Mouse (Mus musculus) layer of hippocampus, adult 2 months (tissue): Measurements from ENCODE around the gene D430019H16Rik. TPM values are rescaled to one million over a fixed set of nuclear protein-coding genes. Genes with fewer than 3 reads are reported as not detected.

Experiments used
- DNase-seq, 2 experiments: peaks; one replicate each; pipeline ENCODE4 v3.0.0; 2022; ENCODE audit warnings: low spot score in 2 of 2
- H3K27ac ChIP-seq: fragments of 200-600 bp; 2 replicates; pipeline ENCODE4 v1.8.1; 2022
- H3K4me3 ChIP-seq: fragments of 200-600 bp; 2 replicates; pipeline ENCODE4 v1.8.1; 2022; ENCODE audit warnings: mild to moderate bottlenecking
- CTCF ChIP-seq: fragments of 200-600 bp; conservative IDR thresholded peaks from 2 replicates; pipeline ENCODE4 v1.8.1; 2022; ENCODE audit warnings: antibody characterized with exemption, mild to moderate bottlenecking, moderate library complexity
- total RNA-seq, 2 experiments: library from RNA; stranded (reverse); gene quantifications; 2 replicates each; pipeline ENCODE4 v1.2.3; 2021

D430019H16Rik gene
- total RNA-seq, 2 experiments from 2014 or later, result 115 to 116 TPM

DNA sequence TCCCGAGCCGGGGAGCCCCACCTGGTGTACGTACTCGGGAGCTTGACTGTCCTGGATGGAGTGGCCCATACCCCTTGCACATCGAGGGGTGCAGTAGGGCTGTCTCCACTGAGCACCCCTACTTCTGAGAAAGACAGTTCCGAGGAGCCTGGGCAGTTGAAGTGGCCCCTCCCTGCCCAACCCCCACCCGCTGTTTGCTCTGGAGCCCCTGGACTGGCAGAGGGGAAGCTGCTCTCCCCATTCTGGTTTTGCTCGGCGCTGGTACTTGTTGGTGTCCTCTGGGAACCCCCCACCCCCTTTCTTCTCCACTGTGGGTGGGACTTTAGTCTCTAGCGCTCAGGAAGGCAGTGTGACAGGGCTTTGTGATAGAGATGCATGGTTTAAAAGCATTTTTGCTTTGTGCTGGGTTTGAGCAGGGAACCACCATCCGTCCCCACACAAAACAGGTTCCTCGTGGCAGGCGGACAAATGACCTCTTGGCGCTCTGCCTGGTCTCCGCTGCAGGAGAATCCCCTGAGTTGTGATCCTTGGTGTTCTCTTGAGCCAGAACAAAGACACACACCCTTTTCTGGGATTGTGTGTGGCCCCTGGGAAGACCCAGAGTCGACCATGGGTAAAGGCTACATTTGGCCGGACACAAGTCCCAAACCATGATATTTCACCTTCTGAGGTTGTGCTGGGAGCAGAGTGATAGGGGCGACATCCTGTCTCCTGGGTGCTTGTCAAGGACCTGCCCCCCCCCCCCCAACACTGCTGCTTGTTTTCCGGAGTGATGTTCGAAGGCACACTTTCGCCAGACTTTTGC, 804 bp downstream of the D430019H16Rik start:
- Histone ChIP-seq H3K27ac (peak overlapping the region; percentile 94), H3K4me3 (peak overlapping the region; percentile 79)
- no peak for DNase-seq
- no peak for TF ChIP-seq CTCF

DNA sequence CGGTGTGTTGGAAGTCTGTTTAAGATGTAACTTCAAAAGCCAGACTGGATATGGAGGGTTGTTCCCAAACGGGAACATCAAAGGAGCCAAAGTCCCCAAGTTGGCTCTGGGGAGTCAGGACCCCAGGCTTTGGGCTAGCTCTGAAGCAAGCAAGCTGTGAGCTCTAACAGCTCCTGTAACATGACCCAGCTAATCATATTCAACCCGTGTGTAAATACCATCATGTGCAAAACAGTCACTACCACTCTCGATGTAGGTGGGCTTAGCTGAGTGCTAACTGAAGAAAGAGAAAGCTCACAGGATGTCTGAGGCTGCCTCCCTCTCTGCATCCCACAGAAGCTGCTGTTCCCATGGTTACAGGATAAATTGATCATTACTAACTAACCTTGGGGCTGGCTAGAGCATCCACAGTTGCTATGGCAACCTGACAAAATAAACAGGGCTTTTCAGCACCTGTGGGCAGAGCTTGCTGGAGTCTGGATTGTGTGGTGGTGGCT, 1.5 kb downstream of the D430019H16Rik start:
- DNase-seq, result peak; percentile 47 to 83
- H3K27ac ChIP-seq, result peak overlapping the region; percentile 94
- H3K4me3 ChIP-seq, result peak overlapping the region; percentile 79
- TF ChIP-seq CTCF, result no peak

DNA sequence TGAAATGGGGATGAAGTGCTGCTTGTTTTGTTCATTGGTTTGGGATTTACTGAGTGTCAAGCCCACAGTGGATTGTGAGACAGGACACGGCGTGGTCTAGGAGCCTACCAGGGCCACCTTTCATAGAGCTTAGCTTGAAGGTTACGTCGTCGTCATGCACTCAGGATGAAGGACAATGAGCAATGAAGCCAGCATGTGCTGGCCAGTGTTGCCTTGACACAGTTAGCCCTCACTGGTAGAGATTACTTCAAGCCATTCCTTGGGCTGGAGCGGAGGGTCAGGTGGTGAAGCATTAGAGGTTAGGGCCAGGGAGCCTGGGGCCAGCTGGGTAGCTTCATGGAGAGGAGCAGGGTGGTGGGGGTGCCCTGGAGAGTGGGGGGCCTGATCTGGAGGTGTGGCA, 5.1 kb downstream of the D430019H16Rik start:
- no peak for DNase-seq

DNA sequence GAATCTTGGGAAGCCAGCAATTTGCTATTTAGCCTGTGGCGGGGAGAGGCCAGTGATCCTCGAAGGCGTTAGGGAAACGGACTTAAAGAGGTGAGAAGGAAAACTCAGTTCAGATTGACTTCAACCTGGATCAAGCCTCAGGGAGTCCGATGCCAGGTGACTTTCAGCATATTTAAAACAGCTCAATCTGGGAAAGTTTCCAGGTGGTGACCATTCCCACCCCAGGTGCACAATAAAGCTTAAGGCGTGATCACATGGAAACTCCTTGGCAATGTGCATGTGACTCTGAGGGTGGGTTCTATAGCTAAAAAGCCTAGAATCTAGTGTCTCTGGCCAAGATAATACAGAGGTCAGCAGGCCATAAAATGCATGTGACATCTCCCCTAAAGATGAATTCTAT, 7.4 kb downstream of the D430019H16Rik start:
- DNase-seq, result no peak
- no peak overlapping the region for H3K27ac ChIP-seq
- TF ChIP-seq CTCF, result no peak
- no peak overlapping the region for H3K4me3 ChIP-seq

More for the DNA sequence above, 5.1 kb downstream of the D430019H16Rik start:
- H3K4me3 ChIP-seq, result no peak overlapping the region
- no peak for TF ChIP-seq CTCF
- no peak overlapping the region for H3K27ac ChIP-seq

DNA sequence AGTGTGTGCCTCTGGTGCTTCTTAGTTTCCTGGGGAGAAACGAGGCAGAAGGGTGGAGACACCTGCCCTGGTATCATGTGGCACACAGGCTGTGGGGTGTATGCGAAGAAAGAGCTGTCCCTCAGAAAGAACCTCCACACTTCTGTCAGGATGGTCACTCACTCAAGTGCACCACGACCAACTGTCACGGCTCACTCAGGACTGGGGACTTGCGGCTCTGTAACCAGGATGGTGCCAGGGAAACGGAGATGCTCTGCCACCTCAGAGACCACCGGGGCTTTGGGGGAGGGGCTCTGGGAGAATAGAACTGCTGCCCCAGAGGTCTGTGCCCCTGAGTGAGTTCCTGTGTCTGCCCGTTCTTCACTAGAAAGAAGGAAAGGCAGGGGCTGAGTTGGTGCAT, 15.4 kb downstream of the D430019H16Rik start:
- TF ChIP-seq CTCF, result no peak
- no peak overlapping the region for H3K4me3 ChIP-seq
- no peak for DNase-seq
- H3K27ac ChIP-seq, result peak overlapping the region; percentile 82; the same call in 1 of the 2 replicates

DNA sequence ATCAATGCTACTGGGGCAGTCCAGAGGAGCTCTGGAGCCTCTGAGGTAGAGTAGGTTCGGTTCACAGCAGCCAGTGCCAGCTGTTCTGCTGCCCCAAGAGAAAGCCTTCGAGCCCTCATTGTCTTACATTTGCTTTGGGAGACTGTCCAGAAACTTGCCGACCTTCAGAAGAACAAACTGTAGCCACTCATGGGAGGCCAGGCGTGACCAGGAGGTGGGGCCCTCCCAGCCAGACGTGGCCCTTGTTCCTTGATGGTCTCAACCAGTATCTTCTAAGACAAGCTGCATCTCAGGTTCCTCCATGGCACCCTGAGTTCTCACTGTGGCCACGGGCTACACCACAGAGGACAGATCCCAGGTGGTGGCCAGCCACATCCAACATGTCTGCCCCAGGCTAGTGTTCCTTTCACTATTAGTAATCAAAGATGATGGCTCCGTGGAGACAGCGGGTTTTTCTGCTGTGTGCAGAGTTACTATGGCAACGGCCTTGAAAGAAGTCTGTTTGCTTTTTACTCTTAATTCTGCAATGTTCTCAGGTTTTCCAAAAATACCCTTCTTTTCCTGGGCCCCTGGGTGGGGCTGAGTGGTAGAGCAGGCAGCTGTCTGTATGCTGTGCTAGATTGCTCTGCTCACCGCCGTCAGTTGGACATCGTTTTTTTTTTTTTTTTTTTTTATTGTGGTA, 21.7 kb downstream of the D430019H16Rik start:
- no peak for TF ChIP-seq CTCF
- H3K4me3 ChIP-seq, result no peak overlapping the region
- peak in 1 of 2 experiments; percentile 78 for DNase-seq
- peak overlapping the region; percentile 82 for H3K27ac ChIP-seq

DNA sequence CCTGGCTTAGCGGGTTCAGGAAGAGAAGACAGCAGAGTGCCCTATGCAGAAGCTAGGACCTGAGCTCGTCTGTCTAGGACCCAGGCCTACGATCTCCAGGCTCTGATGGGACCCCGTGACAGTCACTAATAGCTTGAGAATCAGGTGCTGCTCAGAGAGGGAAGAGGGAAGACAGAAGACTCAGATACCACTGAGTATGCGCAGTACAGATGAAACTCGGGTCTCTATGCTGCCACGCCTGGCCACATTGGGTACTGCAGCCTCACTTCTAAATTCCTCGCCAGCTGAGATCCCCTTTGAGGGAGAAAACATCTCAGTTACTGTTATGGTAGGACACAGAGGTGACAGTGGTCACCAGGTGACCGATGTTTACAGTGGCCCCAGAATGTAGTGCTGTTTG, 22.8 kb downstream of the D430019H16Rik start:
- Histone ChIP-seq H3K4me3 (no peak overlapping the region), H3K27ac (peak overlapping the region; percentile 82)
- DNase-seq, result peak in 1 of 2 experiments; percentile 78
- TF ChIP-seq CTCF, result peak; percentile 88

DNA sequence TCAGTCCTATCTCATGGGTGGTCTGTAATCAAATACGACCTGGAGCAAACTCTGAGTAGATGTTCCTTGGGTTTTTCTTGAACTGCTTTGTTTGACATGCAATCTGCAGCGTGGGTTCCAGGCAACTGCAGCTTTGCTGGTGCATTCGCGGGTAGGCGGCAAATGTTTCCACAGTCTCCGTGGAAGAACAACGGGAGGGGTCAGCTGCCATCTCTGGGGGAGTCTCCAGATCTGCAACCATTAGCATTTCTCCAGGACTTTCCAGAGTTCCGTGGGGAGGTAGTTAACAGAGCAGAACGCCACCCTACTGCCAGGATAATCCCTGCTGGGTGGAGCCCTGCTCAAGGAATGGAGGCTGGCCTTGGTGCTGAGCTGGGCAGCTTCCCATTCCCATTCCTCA, 23.3 kb downstream of the D430019H16Rik start:
- Histone ChIP-seq H3K27ac (peak overlapping the region; percentile 82), H3K4me3 (no peak overlapping the region)
- TF ChIP-seq CTCF, result no peak
- DNase-seq, result no peak

DNA sequence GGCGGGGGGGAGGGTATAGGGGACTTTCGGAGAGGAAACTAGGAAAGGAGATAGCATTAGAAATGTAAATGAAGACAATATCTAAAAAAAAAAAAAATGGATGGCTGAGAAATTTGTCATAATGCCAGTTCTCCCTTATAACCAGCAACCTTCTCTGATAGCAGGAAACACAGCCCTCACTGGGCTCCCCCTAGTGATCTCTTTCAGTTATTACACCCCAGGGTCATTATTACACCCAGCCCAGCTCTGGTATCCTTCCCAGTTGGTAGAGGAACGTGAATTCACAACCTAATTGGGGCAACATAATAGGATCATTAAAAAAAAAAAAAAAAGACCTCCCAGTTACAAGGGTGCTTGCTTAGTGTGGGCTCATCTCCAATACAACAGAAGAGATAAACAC, 29.8 kb downstream of the D430019H16Rik start:
- peak in 1 of 2 experiments; percentile 48 for DNase-seq
- H3K4me3 ChIP-seq, result no peak overlapping the region
- no peak overlapping the region for H3K27ac ChIP-seq
- peak; percentile 84 for TF ChIP-seq CTCF

DNA sequence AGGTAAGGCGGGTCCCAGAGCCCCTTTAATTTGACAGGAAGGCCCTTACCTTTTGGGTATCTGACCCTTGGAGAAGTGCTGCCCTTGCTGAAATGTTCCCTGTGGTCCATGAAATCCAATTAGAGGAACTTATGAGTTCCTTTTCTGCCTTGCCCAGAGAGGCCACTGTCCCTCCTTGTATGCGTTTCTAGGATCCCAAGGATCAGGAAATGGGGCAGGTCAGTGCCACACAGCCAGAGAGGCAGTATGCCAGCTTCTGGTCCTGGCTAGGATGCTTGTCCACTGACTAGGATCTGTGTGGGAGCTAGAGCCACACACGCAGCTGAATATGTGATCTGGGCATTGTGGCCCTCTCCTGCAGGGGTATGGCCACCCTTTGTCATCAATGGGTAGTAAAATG, 36.6 kb downstream of the D430019H16Rik start:
- TF ChIP-seq CTCF, result no peak
- DNase-seq, result no peak
- H3K4me3 ChIP-seq, result no peak overlapping the region
- H3K27ac ChIP-seq, result no peak overlapping the region

DNA sequence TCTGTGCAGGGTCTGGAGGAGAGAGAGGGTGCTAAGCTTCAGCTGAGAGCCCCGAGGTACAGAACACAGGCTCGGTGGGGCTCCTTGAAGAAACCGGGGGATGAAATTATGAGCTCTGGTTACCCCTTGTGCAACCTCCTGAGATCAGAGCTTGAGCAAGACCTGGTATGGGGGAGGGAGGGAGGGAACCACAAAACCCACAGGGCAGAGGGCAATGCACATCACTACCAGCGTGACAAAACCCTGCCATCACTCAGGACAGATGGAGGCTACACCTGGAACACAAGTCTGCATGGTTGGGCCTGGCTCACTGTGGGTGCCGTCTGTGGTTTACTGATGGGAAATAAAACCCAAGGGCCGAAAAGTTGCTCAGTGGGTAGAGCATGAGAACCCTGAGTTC, 37.1 kb downstream of the D430019H16Rik start:
- no peak overlapping the region for H3K27ac ChIP-seq
- no peak overlapping the region for H3K4me3 ChIP-seq
- no peak for DNase-seq
- no peak for TF ChIP-seq CTCF

DNA sequence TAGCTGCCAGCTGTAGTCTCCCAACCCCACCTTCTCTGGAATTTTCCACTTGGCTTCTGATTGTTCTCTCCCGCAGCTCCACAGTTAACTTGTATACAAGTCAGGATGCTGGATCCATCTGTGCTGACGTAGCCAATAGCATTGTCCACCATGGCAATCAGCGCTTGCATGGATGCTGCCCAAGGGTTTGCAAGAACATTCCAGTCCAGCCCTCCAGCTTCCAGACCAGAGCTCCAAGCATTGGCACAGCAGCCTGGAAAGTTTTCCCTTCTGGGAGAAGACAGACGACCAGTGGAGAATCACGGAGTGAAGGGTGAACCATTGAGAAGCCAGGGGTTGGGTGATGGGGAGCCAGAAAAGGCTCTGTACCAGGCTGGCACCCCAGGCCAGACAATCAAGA, 41.1 kb downstream of the D430019H16Rik start:
- DNase-seq, result no peak
- no peak overlapping the region for H3K27ac ChIP-seq
- no peak for TF ChIP-seq CTCF
- H3K4me3 ChIP-seq, result no peak overlapping the region

DNA sequence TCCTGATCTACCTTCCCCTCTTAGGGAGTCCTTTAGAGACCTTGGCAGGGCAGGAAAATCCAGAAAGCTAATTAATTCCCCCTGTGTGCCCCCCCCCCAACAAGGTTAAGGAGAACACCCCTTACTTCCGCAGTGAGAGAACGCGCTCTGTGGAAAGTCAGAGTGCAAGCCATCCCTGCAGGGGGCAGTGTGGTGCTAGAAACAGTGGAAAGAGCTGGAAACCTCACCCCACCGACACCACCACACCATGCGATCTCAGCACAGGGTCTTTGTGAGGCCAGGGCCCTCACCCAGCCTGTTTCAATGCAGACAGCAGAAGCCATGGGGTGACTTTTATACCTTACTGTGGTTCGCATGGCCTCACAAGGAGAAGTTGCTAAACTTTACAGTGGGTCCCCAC, 44.2 kb downstream of the D430019H16Rik start:
- peak; percentile 75 to 92 for DNase-seq
- peak; percentile 86 for TF ChIP-seq CTCF
- H3K4me3 ChIP-seq, result no peak overlapping the region
- H3K27ac ChIP-seq, result no peak overlapping the region
